Mouse (Mus musculus) heart, embryonic 15.5 days (tissue): ENCODE measurements around the gene Dhps. TPM values are rescaled to one million over a fixed set of nuclear protein-coding genes. Genes with fewer than 3 reads are reported as not detected.
"Not testable (repeated sequence)": the region's sequence is repeated elsewhere in the genome, so short reads cannot be mapped to it uniquely, and the experiment has no call there.

Experiments
- ATAC-seq: fragments of 200-750 bp; cut with Nextera tagmentation; replicated peaks from 2 replicates; pipeline ENCODE4 v1.8.0; 2017; ENCODE audit warnings: low read depth, moderate TSS enrichment; ENCODE audit not compliant: insufficient number of reproducible peaks, insufficient read depth, low FRiP score
- H3K27ac ChIP-seq: fragments of 300-500 bp; sonication (generic); 2 replicates; pipeline ENCODE4 v1.5.1; 2015; ENCODE audit warnings: mild to moderate bottlenecking, inconsistent platforms
- H3K27me3 ChIP-seq: fragments of 300-500 bp; sonication (generic); 2 replicates; pipeline ENCODE4 v1.6.1; 2015; ENCODE audit warnings: inconsistent platforms
- H3K36me3 ChIP-seq: fragments of 300-500 bp; sonication (generic); 2 replicates; pipeline ENCODE4 v1.6.1; 2015; ENCODE audit warnings: mild to moderate bottlenecking, inconsistent platforms
- H3K4me1 ChIP-seq: fragments of 300-500 bp; sonication (generic); replicated peaks from 2 replicates; pipeline ENCODE4 v1.6.1; 2015; ENCODE audit warnings: inconsistent platforms
- H3K4me2 ChIP-seq: fragments of 300-500 bp; sonication (generic); 2 replicates; pipeline ENCODE4 v1.6.1; 2015; ENCODE audit warnings: inconsistent platforms, mild to moderate bottlenecking, moderate library complexity
- H3K4me3 ChIP-seq: fragments of 300-500 bp; sonication (generic); 2 replicates; pipeline ENCODE4 v1.5.1; 2015; ENCODE audit warnings: mild to moderate bottlenecking, inconsistent platforms
- H3K9ac ChIP-seq: fragments of 300-500 bp; sonication (generic); 2 replicates; pipeline ENCODE4 v1.6.1; 2015; ENCODE audit warnings: mild to moderate bottlenecking, inconsistent platforms
- H3K9me3 ChIP-seq: fragments of 300-500 bp; sonication (generic); replicated peaks from 2 replicates; pipeline ENCODE4 v1.6.1; 2016; ENCODE audit warnings: inconsistent platforms
- WGBS: fragments of 180-500 bp; shearing (Covaris S2); methylation state at CpG from one replicate; pipeline ENCODE4 v1.1.7; 2015; ENCODE audit warnings: mixed read lengths; 5-methylcytosine and 5-hydroxymethylcytosine counted together
- polyA plus RNA-seq: library from polyadenylated mRNA; unstranded; fragments of >200 nt; fragmentation: Nextera tagmentation; extraction: Ambion mirVana; gene quantifications from 2 replicates; pipeline ENCODE4 v1.2.1, GENCODE M21; 2015

Dhps gene
- polyA plus RNA-seq, 1 experiment from 2014 or later: 46.1 TPM

DNA sequence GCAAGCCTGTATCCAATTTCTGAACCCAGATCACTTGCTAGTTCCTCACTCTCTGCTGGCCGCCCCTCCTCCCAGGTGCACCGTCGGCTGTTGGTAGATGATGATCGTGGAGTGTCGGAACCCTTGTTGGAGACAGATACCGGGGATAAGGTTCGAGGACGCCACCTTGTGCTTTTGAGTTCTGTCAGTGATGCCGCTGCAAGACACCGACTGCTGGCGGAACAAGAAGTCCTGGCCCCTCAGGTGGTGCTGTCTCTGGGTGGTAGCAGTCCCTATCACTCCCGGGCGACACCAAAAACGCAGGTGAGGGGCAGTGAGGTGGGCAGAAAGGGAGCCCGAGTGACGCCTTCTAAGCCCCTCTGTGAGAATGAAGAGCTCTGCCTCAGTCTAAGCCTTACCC is 24.6 kb downstream of the Dhps start:
- ATAC-seq: no peak
- WGBS: 91% methylated on average over 16 of the region's 16 CpGs
- H3K36me3 ChIP-seq: peaks cover 24% of the 10 kb centered on the region
- no peak overlapping the region for H3K4me3 ChIP-seq
- no peak overlapping the region for H3K27ac ChIP-seq
- H3K9ac ChIP-seq: no peak overlapping the region
- no peaks in the 10 kb centered on the region for H3K9me3 ChIP-seq
- H3K27me3 ChIP-seq: no peaks in the 10 kb centered on the region
- no peaks in the 10 kb centered on the region for H3K4me1 ChIP-seq
- no peak overlapping the region for H3K4me2 ChIP-seq

DNA sequence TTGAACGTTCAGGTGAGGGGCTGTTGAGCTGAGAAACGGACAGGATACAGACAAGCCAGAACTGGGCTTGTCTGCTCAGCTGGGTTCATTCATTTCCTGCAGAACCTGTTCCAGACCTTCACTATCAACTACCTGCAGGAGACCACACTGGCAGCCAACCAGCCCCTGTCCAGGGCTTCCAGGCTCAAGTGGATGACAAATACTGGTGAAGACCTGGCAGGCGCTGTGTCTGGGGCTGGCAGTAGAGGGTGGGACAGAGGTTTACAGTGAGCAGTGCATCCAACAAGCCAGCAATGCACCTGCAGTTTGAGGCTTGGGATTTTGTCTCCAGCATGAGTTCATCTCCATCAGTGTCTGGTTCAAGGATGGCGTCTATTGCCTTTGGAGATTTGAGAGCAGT is 25.3 kb downstream of the Dhps start:
- ATAC-seq: no peak
- H3K9me3 ChIP-seq: no peaks in the 10 kb centered on the region
- no peak overlapping the region for H3K9ac ChIP-seq
- no peak overlapping the region for H3K27ac ChIP-seq
- 79% methylated on average over 4 of the region's 4 CpGs for WGBS
- H3K27me3 ChIP-seq: no peaks in the 10 kb centered on the region
- H3K4me3 ChIP-seq: no peak overlapping the region
- no peaks in the 10 kb centered on the region for H3K4me1 ChIP-seq
- H3K4me2 ChIP-seq: no peak overlapping the region
- H3K36me3 ChIP-seq: peaks cover 24% of the 10 kb centered on the region

DNA sequence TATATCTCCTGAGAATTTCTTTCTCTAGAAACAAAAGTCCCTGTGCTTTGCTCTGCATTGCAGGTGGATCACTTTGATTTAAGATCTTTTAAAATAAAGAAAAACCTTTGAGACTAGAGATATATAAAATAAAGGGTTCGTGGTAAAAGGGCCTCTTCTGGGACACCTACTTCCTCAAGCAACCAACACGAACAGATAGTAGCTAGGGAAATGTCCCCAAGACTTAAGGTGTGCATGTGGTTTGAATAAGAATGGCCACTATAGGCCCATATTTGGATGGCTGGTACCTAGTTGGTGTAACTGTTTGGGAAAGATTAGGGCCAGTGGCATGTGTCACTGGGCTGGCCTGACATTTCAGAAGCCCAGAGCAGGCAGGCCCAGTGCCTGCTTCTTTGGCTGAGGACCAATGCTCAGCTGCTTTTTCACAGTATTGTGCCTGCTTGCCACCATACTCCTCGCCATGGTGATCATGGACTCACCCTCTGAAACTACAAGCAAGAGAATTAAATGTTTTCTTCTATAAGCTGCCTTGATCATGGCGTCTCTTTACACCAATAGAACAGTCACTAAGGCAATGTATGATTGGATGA is 28.6 kb downstream of the Dhps start:
- H3K27me3 ChIP-seq: no peaks in the 10 kb centered on the region
- WGBS: 76% methylated on average over 4 of the region's 4 CpGs
- H3K4me2 ChIP-seq: no peak overlapping the region
- ATAC-seq: no peak
- H3K36me3 ChIP-seq: peaks cover 16% of the 10 kb centered on the region
- H3K4me3 ChIP-seq: no peak overlapping the region
- H3K27ac ChIP-seq: no peak overlapping the region
- no peaks in the 10 kb centered on the region for H3K9me3 ChIP-seq
- no peaks in the 10 kb centered on the region for H3K4me1 ChIP-seq
- no peak overlapping the region for H3K9ac ChIP-seq

DNA sequence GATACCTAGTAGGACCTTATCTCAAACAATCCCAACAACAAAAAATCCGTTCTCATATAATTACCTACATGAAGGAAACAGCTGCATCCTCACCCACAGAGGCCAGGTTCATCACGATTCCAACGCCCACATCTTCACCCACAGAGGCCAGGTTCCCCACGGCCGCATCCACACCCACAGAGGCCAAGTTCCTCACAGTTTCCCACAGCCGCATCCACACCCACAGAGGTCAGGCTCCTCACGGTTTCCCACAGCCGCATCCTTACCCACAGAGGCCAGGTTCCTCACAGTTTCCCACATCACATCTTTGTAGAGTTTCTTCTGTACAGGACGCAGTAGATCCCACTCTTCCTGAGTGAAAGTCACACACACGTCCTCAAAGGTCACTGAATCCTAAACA is 41.7 kb downstream of the Dhps start:
- Histone ChIP-seq H3K27ac (no peak overlapping the region), H3K4me3 (no peak overlapping the region), H3K27me3 (no peaks in the 10 kb centered on the region), H3K9ac (no peak overlapping the region), H3K9me3 (no peaks in the 10 kb centered on the region), H3K4me2 (no peak overlapping the region), H3K4me1 (no peaks in the 10 kb centered on the region), H3K36me3 (peaks cover 32% of the 10 kb centered on the region)
- WGBS: 90% methylated on average over 10 of the region's 10 CpGs
- no peak for ATAC-seq

DNA sequence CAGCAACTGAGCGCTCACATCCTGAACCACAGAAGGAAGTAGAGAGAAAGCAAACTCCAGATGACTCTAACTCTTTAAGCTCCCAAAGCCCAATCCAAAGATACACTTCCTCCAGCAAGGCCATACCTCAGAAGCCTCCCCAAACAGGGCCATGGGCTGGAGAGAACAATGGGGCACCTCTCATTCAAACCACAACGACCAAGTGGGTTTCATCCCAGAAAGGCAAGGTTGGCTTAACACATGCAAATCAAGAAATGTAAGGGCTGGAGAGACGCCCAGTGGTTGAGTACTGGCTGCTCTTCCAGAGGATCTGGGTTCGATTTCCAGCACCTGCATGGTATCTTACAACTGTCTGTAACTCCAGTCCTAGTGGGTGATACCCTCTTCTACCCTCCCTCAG is 43.9 kb downstream of the Dhps start:
- Histone ChIP-seq H3K27me3 (no peaks in the 10 kb centered on the region), H3K27ac (no peak overlapping the region), H3K9me3 (no peaks in the 10 kb centered on the region), H3K4me3 (no peak overlapping the region), H3K4me2 (no peak overlapping the region), H3K4me1 (peaks cover 4% of the 10 kb centered on the region; the same call in 1 of the 2 replicates), H3K9ac (no peak overlapping the region), H3K36me3 (peaks cover 18% of the 10 kb centered on the region)
- 65% methylated on average over 4 of the region's 4 CpGs for WGBS
- ATAC-seq: no peak

DNA sequence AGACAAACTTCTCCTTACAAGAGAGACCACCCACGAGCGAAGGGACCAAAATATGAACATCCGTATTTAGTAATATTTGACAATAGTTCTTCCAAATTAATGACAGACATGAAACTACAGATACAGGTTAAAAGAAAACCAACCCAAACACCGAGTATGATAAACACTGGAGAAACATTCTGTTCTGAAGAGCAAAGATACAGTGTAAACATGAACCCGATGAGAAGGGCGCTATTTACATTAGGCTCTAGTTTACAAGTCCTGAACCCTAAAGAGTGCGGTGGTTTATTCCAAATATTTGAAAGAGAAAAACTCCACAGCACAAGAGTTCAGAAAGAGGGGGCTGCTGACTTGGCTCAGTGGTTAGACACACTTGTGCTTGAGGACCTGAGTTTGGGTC is 45.4 kb downstream of the Dhps start:
- ATAC-seq: no peak
- peaks cover 4% of the 10 kb centered on the region; the same call in 1 of the 2 replicates for H3K4me1 ChIP-seq
- H3K27me3 ChIP-seq: no peaks in the 10 kb centered on the region
- H3K4me2 ChIP-seq: no peak overlapping the region
- peaks cover 4% of the 10 kb centered on the region; the same call in 1 of the 2 replicates for H3K36me3 ChIP-seq
- WGBS: 87% methylated on average over 7 of the region's 7 CpGs
- no peak overlapping the region for H3K9ac ChIP-seq
- H3K27ac ChIP-seq: no peak overlapping the region
- H3K9me3 ChIP-seq: no peaks in the 10 kb centered on the region
- H3K4me3 ChIP-seq: no peak overlapping the region

DNA sequence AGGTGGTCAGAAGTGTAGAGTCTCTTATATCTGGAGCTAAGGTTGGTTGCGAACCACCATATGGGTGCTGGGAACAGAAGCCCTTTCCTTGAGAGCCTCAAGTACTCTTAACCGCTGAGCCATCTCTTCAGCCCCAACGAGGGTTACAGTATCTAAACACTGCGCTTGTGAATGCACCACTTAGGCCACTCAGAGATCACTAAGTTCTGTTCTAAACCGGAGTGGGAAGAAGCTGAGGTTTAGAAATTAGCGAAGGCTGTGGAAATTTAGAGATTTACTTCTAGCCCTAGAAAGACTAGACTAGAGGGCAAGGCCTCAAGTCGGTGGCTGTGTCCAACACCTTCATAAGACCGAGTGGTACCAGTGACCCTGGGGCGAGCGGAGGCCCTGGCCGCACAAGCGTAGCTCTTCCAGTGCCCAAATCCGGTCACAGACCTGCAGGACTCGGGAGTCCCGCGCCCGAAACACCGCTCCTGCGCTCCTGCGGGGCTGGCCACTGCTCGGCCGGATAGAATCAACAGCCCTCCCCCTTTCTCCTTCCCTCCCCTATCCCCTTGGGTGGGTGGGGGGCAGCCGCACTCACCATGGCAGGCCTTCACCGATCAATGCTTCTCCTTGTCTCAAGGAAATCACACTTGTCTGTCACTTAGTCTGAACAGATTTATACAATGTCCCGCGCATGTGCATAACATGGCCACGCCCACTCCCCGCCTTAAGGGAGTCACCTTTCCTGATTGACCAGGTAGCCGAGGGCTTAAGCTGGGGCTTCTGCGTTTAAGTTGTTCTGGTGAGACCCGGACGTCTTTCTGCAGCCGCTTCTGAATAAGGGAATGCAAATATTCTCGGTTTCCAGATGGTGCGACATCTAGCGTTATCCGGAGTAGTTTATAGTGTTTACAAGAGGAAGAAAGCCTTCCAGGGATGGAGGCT is 47.8 kb downstream of the Dhps start:
- Histone ChIP-seq H3K9me3 (no peaks in the 10 kb centered on the region), H3K27me3 (no peaks in the 10 kb centered on the region), H3K4me1 (peaks cover 4% of the 10 kb centered on the region; the same call in 1 of the 2 replicates), H3K36me3 (no peaks in the 10 kb centered on the region), H3K9ac (peak overlapping the region; percentile 69), H3K27ac (peak overlapping the region; percentile 67), H3K4me2 (peak overlapping the region; percentile 88), H3K4me3 (peak overlapping the region; percentile 77)
- 7% methylated on average over 37 of the region's 37 CpGs for WGBS
- ATAC-seq: peak; percentile 79; the same call in 1 of the 2 replicates

DNA sequence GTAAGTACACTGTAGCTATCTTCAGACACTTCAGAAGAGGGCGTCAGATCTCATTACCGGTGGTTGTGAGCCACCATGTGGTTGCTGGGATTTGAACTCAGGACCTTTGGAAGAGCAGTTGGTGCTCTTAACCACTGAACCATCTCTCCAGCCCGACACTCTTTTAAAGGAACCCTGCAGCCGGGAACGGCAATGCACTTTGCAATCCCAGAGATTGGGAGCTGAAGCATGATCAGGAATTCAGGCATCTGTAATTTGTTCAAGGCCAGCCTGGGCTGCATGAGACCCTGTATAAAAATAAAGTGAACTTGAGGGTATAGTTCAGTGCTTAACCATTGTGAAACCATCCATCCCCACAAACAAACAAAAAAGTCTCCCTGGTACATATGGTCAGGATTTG is 48.7 kb downstream of the Dhps start:
- H3K9ac ChIP-seq, H3K9me3 ChIP-seq, H3K4me3 ChIP-seq, ATAC-seq, H3K27me3 ChIP-seq, H3K4me2 ChIP-seq, H3K4me1 ChIP-seq, H3K36me3 ChIP-seq, H3K27ac ChIP-seq: not testable (repeated sequence)
- WGBS: 81% methylated on average over 5 of the region's 5 CpGs

DNA sequence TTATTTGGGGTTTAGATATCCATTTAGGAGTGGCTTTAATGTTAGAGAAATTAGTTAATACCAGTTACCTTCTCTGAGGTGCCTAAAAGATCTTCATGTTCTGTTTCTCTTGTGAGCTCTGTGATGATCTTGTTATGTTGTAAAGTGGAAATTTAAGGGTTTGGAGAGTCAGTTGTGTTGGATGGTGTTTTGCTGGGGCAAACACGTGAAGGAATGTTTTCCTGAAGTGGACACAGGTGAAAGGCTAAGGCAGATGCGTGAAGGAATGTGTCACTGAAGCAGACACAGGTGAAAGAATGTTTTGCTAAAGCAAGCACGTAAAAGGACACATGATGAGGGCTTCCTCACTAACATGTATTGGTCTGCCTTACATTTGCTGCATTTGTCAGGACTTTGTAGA is 51.4 kb downstream of the Dhps start, which contains the start of gene Zfp791:
TSS of gene Zfp791 (minus strand) at position 101 of the 400 bp plus-strand sequence.
- H3K4me1 ChIP-seq: peaks cover 4% of the 10 kb centered on the region; the same call in 1 of the 2 replicates
- 72% methylated on average over 3 of the region's 3 CpGs for WGBS
- H3K36me3 ChIP-seq: no peaks in the 10 kb centered on the region
- no peak within 1 kb of the TSS for H3K9ac ChIP-seq
- no peak for ATAC-seq
- H3K4me2 ChIP-seq: no peak within 1 kb of the TSS
- H3K9me3 ChIP-seq: no peaks in the 10 kb centered on the region
- H3K27me3 ChIP-seq: no peaks in the 10 kb centered on the region
- no peak within 1 kb of the TSS for H3K4me3 ChIP-seq
- H3K27ac ChIP-seq: no peak within 1 kb of the TSS

DNA sequence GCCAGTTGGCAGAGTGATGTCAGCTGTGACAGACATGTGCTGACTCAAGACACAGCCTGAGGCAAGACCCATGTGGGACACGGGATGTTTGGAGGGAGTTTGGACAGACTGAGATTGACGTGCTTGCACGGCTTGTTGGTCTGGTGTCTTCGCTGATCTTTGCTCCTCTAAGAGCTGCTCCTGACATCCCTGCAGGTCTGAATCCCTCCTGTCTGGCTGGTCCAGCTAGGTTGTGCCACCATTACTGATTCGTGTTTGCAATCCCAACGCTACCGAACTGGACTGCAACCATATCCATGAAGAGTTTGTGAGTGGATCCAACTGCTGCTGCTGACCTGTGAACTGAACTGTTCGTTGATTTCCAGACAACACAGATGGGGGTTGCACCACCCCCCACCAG is 52.1 kb downstream of the Dhps start:
- 83% methylated on average over 8 of the region's 8 CpGs for WGBS
- peaks cover 4% of the 10 kb centered on the region; the same call in 1 of the 2 replicates for H3K4me1 ChIP-seq
- H3K27ac ChIP-seq: no peak overlapping the region
- no peak overlapping the region for H3K9ac ChIP-seq
- H3K4me3 ChIP-seq: no peak overlapping the region
- H3K27me3 ChIP-seq: no peaks in the 10 kb centered on the region
- no peak overlapping the region for H3K4me2 ChIP-seq
- H3K9me3 ChIP-seq: no peaks in the 10 kb centered on the region
- no peak for ATAC-seq
- H3K36me3 ChIP-seq: no peaks in the 10 kb centered on the region
